8 mouse cellular contexts compared by ENCODE assay signal in genomic region chr17:26660192-26660912, GRCm38 (mm10). TPM values are rescaled to one million over a fixed set of nuclear protein-coding genes. Genes with fewer than 3 reads are reported as not detected.
DNase-seq lines count a peak whose midpoint lies in the region; ATAC-seq lines count a peak whose summit lies in the region.

No protein-coding gene starts in this region.

- H3K4me1 ChIP-seq in hindbrain, embryonic 14.5 days (replicated peaks; ENCODE audit: control insufficient read depth, insufficient read depth, low read length): peaks cover 7% of the 10 kb centered on the region

- H3K4me3 ChIP-seq in hindbrain, embryonic 14.5 days (replicated peaks; ENCODE audit: low read length): 0 out of 2 replicates have a peak overlapping the region, but pooled peaks have one; percentile 8

- peak; percentile 49; the same call in 1 of the 2 replicates for ATAC-seq in hindbrain, embryonic 14.5 days (ENCODE audit: low FRiP score)
- no peak for ATAC-seq in activated CD4-positive, CD25-positive, alpha-beta regulatory T cell, adult 4 months

- H3K36me3 ChIP-seq in hindbrain, embryonic 14.5 days (replicated peaks; ENCODE audit: control insufficient read depth, insufficient read depth): peaks cover 21% of the 10 kb centered on the region

- WGBS in hindbrain, embryonic 14.5 days: 21% methylated on average over 21 of the region's 21 CpGs

- DNase-seq in T-cell, adult 2 months (ENCODE audit: low spot score): peak; percentile 72
- peak; percentile 91 for DNase-seq in cerebellum, adult 9-11 months
- DNase-seq in frontal cortex, postnatal 10 days (ENCODE audit: low spot score in 2 of 2): peak; percentile 77 to 85
- DNase-seq in hindbrain, embryonic 14.5 days (ENCODE audit: low spot score): peak; percentile 83
- DNase-seq in left cerebral cortex, adult 11 months (ENCODE audit: low spot score): peak; percentile 86
- peak; percentile 81 for DNase-seq in mesoderm, embryonic 11.5 days (ENCODE audit: low read depth, low spot score)
- DNase-seq in right cerebral cortex, postnatal 25 days: peak; percentile 86

- H3K4me2 ChIP-seq in hindbrain, embryonic 14.5 days (replicated peaks): peak overlapping the region; percentile 40

- H3K27ac ChIP-seq in hindbrain, embryonic 14.5 days: no peak overlapping the region

- H3K9me3 ChIP-seq in hindbrain, embryonic 14.5 days (ENCODE audit: control insufficient read depth, low read length): no peaks in the 10 kb centered on the region

- H3K9ac ChIP-seq in hindbrain, embryonic 14.5 days: peak overlapping the region; percentile 5

- H3K27me3 ChIP-seq in hindbrain, embryonic 14.5 days (ENCODE audit: control insufficient read depth, insufficient read depth, low read length): no peaks in the 10 kb centered on the region

RNA-seq across cellular contexts. Expression of gene Atp6v0e, which starts 2.7 kb away (rescaled TPM):
- 91.3 and 106 TPM in 2 replicates for polyA plus RNA-seq in hindbrain, embryonic 14.5 days (2014; fragmentation: Nextera tagmentation; extraction: Ambion mirVana)
- 100 to 1,000 TPM; 391 to 437 TPM for polyA plus RNA-seq in activated CD4-positive, CD25-positive, alpha-beta regulatory T cell, adult 4 months (2017; shearing (Covaris generic))

RNA-seq across cellular contexts. Expression of gene Crebrf, which starts 55.1 kb away (rescaled TPM):
- 10.2 and 10.5 TPM in 2 replicates for polyA plus RNA-seq in hindbrain, embryonic 14.5 days (2014; fragmentation: Nextera tagmentation; extraction: Ambion mirVana)
- polyA plus RNA-seq in activated CD4-positive, CD25-positive, alpha-beta regulatory T cell, adult 4 months (2017; shearing (Covaris generic)): 10 to 100 TPM; 31.2 to 37.5 TPM
